Mouse (Mus musculus) CD4-positive naive resting alpha-beta T cell, adult 57 days (primary cell): ENCODE measurements around the gene Pfkp. TPM values are rescaled to one million over a fixed set of nuclear protein-coding genes. Genes with fewer than 3 reads are reported as not detected.

ENCODE experiments used
- total RNA-seq: library from RNA; stranded (reverse); gene quantifications from one replicate; pipeline ENCODE4 v1.2.4, GENCODE M21; 2023

The Pfkp gene
- total RNA-seq: 169 TPM

DNA sequence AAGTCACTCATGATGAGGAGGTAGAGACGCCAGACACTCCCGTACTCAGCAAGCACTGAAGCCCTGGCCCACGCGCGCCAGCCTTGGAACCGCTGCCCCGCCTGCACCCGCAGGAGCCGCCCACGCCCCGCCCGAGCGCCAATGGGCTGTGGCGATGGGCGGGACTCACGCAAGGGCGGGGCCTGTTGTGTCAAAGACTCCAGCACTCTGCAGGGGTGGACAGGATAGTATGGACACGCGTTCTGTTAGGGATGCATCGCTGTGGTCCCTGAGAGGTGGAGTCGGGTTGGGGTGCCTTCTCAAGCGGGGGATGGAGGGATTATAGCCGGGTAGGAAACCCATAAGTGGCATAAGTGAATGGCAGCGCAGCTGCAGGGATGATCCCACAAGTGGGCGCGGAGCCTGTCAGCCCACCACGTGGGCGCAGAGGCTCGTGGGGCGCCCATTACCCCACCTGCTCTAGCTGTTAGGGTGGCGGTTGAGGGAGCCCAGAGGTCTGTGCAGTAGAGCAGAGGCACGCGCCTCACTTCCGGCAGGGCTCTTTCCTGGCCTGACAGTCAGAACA is at the start of gene Pfkp:
Gene Pfkp, minus strand, starts transcription at position 109 of the 565 bp plus-strand sequence.

Other genes with a start within 250 kb of the Pfkp start
- 60.5 TPM for gene Pitrm1, start 100.6 kb downstream of the Pfkp start, total RNA-seq